Mouse (Mus musculus) liver, postnatal 0 days (tissue): ENCODE data around the gene Aebp1.
"Not testable (repeated sequence)": the region's sequence is repeated elsewhere in the genome, so short reads cannot be mapped to it uniquely, and the experiment has no call there.

Source experiments
- CTCF ChIP-seq: sonication (generic); IDR thresholded peaks from 2 replicates; pipeline ENCODE4 v1.5.1; 2016; ENCODE audit warnings: antibody characterized with exemption, low read depth
- EP300 ChIP-seq: IDR thresholded peaks from 2 replicates; pipeline ENCODE4 v1.6.1; 2016; ENCODE audit warnings: antibody characterized with exemption, low read depth, mild to moderate bottlenecking

- TF ChIP-seq CTCF, EP300: not testable (repeated sequence)
Measured at GRCm38 (mm10) chr11:5888563-5888962, 26.8 kb downstream of the Aebp1 start.
